Mouse (Mus musculus) ovary, postnatal 36 days (tissue): ENCODE data around the gene Ptpn4.

Source experiments
- DNase-seq: peaks from one replicate; pipeline ENCODE4 v3.0.0; 2022; ENCODE audit warnings: low spot score, mixed read lengths

Gene Ptpn4

DNA sequence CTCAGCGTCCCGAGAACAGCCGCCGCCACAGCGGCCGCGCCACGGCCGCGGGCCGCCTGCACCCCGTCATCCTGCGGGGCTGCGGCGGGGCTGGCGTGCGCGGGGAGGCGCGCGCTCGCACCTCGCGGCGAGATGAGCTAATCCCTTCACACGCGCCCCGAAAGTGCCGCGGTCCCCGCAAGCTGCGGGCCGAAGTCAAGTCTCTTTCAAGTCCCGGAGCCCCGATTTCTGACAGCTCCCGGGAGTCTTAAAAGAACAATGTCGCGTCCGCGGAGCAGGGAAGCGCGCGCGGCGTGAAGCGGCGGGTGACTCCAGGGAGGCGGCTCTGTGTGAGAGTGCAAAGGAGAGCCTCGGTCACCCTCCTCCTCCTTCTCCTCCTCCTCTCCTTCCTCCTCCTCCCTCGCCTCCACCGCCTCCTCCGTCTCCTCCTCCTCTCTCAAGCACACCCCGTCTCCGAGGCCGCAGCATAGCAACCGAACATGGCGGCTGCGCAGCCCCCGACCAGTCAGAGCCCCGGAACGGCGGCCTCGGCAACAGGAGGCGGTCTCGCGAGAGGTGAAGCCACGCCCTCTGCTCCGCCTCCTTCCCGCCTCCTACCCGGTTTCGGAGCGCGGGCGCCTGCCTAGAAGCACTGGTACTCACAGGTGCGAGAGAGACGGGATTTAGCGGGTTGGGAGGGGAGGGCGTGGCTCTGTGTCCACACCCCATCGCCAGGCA is at the start of gene Ptpn4:
Ptpn4 (minus strand) TSS at position 579 of the 717 bp plus-strand sequence.
- peak; percentile 99 for DNase-seq

DNA sequence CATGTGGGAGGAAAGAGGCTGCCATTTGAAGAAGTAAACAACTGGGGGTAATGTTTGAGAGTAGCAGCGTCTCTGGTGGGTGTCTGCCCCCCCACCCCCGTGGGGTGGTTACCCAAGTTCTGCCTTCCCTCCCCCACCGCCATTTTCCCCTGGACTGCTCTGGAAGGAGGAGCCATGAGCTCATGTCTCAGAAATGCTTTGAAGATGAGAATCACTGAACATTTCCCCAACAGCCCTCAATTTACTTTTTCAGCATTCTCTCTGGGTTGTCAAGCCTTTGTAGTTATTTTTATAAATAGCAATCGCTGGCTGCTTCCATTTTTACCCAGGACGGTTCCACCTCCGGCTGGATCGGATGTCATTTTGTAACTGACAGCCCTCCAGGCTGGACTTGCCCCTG is 48.9 kb upstream of the Ptpn4 start:
- DNase-seq, result no peak

DNA sequence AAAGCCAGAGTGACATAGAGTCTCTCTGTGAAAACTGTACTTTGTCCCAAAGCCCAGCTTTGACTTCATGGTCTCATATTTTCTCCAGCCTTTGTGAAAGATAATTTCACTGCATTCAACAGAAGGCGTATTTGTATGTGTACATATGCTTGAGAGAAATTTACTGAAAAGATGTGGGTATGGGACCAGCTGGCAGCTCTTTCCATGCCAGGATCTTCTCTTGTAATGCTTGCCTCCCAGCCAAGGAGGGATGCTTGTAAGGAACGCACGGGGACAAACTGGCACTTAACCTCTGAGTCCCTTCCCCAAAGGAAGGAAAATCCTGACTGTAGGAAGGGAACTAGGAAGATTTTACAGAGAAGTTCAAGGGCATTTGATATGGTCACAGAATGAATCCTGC is 46.9 kb upstream of the Ptpn4 start:
- DNase-seq, result no peak

DNA sequence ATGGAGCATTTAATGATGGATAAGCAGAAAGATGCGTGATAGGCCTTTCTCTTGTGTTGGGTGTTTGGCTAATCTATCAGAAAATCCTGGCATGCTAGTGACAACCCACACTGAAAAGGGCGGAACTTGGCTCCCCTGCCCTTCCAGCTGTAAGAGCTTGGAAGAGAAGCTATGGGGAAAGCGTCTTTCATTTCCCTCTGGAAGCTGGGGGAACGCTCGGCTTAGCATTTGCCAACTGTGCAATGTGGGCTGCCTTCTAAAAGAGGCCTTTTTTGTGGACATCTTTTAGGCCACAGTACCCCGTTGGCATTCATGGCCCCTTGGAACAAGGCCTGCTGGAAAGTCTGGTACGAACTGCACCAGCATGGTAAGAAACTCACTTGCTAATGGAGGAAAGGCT is 41.5 kb upstream of the Ptpn4 start:
- peak; percentile 25 for DNase-seq

DNA sequence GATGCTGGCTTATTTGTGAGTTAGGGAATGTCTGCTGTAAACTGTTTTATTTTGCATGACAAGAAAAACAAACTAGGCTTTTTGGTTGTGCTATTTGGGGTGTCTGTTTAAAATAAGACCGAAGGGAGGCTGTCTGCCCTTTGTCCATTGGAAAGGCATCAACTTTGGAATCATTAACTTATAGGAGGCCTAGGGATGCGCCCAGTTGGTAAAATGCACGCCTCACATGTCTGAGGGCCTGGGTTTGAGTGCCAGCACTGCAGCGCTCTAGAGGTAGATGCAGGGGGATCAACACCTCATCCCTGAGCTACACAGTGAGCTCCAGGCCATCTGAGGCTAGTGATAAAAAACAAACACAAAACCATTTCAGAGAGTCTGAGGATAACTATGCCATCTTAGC is 40.1 kb upstream of the Ptpn4 start:
- no peak for DNase-seq

DNA sequence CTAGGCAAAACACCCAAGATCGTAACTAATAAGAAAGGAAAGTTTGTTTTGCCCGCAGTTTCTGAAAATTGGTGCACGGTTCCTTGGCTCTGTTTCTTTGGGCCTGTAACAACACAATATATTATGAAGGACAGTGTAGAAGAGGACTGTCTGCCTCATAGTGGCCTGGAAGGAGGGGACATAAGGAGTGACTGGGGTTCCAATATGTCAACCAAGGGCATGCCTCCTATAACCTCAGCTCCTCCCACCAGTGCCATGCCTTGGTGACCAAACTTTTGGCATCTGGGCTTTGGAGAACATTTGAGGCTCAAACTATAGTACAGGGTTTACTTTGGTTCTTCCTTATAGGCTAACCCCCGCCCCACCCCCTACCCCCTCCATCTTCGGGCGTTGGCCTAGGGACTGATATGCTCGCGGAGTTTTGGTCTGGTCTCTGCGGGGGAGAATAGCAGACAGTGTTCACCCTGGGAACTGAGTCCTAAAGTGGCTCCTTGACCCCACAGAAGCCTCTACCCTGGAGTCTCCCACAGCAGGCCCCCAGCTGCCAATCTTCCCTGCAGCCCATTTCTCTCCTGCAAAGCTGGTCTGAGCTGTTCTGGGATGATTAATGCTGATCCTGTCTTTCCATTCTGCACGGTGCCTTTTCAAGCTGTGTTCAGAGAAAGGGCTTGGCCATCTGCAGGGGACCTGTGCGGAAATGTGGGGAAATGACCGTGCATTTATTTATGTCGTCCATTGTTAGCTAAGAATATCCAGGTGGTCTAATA is 31.2 kb upstream of the Ptpn4 start:
- no peak for DNase-seq

DNA sequence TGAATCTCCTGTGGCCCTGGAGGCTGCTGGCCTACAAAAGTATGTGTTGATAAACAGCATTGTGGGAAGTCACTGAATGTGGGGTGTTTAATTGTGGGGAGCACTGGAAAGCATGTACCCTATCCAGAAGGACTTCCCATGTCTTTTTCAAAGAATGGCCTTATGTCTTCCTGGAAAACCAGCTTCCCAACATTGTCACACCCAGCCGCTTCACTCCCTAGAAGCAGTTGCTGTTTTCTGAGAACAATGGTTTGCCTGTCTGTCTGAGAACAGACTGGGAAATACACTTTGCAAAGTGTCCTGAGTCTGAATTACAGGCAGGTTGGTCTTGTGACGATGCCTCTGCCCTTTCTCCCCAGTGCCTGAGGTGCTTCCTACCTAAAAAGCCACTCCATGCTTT is 29.9 kb upstream of the Ptpn4 start:
- no peak for DNase-seq

DNA sequence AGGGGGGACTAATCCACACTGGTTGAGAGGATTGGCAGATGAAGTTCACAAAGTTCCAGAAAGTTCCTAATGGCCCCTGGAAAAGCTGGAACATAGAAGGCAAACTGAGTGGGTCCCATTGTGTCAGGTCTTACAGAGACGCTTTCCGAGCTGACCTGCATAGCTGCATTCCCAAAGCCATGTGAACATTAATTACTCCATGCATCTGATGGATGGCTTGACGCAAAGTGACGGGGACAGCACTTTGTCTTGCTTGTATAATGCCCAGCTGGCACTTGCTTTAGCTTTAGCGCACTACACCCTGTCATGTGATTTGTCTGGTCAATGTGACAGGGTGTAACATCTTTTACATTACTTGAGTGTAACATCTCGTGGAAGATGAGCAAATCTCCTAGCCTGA is 27.9 kb upstream of the Ptpn4 start:
- DNase-seq, result no peak

DNA sequence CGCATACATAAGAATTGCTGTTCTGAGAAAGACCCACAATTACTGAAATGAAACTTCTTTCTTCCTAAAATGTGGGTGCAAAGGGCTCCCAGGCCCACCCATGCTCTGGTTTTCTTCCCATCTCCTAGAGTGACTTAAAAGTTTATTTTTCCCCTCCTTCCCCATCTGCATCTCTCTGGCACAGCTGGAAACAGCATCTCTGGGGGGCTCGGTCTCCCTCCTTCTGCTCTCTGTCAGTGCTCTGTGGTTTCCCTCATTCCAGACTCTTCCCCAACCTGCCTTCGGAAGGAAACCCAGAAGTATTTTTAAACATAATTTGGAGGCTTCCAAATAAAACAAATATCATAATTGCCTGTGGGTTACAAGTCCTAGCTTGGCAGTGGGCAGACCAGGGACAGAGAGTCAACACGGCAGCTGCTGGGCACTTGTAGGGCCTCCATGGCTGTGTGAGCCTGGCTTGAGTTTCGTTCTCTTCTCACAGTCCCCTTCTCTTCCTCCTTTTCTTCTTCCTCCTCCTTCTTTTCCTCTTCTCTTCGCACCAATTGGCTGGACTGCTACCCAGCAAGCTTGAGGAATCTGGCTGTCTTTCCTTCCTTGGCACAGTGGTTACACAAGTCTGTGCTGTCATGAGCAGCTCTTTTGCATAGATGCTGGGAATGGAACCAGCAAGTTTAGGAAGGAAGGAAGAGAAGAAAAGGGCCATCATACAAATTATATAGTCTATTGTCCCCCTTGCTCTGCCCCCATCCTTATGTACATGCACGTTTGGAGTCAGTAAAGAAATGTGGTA is 26.3 kb upstream of the Ptpn4 start:
- no peak for DNase-seq

DNA sequence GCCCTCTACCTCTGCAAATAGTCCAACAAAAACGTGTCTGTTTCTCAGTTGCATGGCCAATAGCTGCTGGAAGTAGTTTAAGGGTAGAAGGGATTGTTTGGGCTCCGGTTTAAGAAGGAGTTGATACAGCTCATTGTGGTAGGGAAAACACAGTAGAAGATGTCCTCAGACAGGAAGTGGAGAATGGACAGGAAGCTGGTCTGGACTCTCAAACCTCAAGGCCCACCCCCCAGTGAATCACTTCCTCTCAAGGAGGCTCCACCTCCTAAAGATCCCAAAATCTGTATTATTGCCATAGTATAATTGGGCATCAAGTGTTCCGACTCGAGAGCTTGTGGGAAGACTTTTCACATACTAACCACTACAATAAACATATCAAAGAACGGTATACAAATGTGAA is 22.2 kb upstream of the Ptpn4 start:
- no peak for DNase-seq

DNA sequence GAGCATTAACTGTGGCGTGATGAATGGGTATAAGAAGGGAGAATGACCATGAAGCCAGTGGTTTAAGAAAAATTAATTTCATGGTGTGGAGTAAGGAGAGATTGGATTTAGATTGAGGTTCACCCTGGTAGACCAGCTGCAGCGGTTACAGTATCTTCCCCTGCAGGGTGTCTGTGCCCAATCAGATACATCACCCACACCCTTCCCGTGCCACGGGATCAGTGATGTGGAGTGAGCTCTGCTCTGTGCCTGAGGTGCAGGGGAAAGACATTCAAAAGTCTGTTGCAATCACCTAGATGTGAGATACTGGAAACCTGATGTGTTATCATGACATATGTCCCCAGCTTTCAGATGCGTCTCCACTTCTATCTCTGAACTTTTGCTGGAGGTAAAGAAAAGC is 15.6 kb upstream of the Ptpn4 start:
- no peak for DNase-seq

DNA sequence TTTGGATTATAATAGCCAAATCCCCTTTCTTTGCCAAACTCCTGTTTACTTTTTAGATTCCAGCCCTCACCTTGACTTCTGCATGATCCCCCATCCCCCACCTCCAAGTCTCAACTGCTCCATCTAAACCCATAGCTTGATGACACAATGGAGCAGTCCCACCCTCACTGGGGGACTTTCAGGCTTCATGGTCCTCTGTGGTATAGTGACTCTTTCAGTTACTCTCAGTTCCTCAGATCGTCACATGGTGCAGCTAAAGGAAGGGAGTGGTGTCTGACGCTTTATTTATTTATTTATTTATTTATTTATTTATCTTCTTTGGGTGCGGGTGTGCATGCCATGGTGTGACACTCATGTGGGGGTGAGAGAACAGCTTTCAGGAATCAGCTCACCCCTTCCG is 14.9 kb upstream of the Ptpn4 start:
- no peak for DNase-seq

DNA sequence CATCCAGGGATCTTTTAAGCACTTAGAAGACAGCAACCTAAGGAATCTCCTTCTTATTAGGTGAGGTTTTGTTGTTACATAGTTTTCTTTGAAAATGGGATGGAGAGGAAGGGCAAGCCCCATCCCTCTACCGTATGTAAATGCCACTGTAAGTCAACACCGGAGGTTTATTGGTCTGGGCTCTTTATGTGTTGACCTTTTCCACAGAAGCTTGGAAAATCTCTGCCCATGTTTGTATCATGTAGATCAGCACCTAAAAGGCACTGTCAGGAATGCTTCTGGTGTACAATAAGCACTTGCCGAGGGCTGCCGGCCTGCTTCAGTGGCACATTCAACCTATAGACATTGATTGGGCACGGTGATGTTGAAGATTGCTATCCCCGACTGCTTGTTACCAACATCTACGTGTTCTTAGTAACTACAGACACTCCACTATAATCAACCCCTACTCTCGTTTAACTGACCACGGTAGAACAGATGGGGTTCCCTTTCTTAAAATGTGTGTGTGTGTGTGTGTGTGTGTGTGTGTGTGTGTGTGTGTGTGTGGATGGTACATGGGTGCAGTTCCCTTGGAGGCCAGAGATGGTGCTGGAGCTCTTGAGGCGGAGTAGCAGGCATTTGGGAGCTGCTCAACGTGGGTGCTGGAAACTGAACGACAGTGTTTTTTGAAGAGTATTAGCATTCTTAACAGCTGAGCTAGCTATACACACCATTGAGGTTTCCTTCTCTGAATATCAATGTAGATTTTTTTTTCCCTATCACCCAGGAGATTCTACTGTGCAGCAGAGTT is 11.9 kb upstream of the Ptpn4 start:
- DNase-seq, result no peak

DNA sequence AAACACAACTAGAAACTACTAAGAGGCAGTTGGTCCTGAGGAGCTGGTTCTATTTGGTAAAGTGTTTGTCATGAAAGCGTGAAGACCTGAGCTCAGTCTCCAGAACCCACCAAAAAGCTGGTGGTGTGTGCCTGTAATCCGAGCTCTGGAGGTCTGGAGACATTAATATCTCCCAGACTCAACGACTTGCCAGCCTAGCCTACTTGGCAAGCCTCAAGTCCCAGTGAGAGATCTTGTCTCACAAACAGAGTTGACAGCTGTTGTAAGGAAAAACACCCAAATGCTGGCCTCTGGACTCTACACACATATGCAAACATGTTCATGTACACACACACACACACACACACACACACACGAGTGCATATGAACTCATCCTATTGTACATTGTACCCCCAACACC is 7.9 kb upstream of the Ptpn4 start:
- DNase-seq, result no peak

DNA sequence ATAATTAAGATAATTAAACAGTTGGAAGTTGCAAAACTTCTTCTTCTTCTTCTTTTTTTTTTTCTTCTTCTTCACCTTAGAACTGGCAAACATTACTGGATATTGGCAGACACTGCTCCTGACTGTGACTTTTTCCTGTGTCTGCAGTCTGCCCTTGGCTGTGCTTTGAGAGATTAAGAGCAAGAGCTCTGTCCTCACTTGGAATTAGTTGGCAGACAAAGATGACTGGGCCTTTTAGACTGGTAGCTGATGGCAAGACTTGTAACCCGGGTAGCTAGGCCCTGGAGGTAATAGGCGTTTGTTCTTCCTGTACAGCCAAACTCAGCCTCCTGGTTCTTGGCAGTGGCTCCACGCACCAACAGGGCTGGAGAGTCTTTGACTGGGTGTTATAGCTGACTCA is 5.7 kb upstream of the Ptpn4 start:
- DNase-seq, result no peak

DNA sequence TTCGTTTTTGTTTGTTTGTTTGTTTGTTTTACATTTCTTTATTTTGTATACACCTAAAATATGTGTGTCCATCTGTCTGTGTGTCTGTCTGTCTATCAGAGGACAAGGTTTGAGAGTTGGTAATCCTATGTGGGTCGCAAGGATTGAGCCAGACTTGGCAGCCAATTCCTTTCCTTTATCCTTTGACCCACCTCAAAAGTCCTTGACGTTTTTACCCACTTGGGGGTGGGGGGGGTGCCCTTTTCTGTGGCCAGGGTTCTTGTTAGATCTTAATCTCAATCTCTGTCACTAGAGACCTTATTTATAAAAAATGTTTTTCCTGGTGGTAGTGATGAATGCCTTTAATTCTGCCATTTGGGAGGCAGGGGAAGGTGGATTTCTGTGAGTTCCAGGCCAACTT is 828 bp upstream of the Ptpn4 start:
- DNase-seq, result no peak

DNA sequence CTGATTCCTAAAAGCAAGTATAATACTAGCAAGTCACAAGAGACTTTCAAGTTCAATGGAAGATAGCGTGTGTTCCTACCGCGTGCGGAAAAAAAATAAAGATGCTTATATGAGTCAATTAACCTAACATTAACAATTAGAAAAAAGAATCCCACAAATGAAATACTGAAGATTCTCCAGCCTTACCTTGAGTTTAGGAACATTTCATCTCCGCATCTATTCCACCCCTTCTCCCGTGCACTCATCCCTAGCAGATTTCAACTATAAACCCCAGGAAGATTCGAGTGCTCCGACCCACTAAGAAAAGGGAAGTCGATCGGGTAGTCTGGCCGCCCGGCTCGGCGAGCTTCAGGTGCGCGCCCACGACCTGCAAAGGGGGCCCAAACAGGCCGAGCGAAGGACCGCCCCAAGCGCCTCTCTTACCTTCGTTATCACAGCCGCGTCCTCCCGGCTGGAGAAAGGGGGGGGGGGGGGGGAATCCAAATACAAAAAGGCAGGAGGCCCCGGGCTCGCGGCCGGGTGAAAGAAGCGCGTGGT is 866 bp downstream of the Ptpn4 start:
- DNase-seq, result no peak

DNA sequence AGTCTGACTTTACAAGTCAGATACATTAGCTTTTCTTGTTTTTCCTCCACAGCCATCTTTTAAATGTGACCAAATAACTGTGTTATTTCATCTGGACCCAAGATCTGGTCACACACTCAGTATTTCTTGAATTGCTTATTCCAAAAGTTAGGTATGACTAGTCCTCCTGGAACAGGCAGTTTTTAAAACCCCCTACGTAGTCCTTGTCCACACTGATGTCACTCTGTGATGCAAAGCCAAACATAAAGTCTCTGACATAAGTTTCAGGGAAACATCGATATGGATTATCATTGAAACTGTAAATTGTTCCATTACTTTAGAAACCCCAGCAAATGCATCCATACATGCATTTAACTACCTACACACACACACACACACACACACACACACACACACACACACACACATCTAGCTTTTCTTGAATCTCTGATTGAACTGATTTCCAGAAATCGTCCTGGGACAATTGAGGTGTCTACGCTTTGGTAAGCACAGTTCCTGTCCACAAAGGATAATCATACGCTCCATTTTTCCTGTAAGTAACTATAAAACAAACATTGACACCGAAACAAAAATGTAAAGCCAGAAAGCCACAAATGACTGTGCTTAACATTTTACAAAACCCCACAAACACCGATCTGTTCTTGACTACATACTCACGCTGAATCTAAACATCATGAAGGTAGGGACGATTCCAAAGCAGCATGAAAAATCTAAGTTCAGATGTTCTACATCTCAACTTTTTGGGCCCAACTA is 1.5 kb downstream of the Ptpn4 start:
- no peak for DNase-seq

DNA sequence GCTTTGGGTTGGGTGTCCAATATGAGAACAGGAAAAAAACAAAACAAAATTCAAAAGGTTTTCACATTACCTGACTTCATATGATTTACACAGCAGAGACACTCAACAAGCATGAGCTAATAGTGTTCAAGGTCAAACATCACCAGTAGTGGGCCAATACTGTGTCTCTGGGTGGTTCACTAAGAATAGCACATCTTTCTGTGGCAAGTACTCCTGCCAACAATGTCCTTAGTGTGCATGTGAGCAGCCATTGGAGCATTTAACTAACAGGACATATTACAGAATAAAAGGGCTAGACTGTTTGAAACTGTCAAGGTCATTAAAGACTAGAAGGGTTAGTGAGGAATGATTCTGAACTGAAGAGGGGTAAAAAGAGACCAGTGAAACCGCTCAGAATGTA is 9.3 kb downstream of the Ptpn4 start:
- DNase-seq, result no peak

DNA sequence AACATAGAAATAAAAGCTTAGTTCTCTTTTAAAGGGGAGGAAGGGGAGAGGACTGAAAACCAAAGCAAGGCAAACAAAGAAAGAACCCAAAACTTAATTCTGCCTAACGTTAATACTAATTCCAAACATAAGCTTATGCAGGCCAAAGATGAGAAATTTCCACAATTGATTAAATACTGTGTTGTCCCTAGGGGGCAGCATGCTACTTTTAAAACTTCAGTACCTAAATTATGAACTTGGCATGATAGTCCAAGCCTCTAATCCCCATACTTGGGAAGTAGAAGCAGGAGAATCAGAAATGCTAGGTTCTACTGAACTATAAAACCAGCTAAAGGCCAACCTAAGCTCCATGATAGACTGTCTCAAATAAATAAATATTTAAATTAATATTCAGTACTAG is 18.7 kb downstream of the Ptpn4 start:
- DNase-seq, result no peak

DNA sequence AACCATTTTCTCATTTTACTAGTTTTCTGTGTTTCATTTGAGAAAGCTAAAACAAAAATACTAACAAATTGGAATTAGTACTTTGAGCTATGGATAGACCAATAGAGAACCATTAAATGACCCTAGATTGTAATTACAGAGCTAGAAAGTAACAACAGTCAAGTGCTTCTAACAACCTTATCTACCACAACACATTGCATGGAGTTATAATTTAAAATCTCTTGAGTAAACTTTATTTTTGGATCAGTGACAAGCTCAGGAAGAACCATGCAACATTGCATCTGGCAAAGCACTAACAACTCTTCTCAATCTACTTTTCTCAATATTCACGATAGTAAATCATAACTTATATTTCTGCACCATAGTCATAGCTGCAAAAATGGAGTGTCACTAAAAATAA is 29.7 kb downstream of the Ptpn4 start:
- DNase-seq, result no peak
